Mouse (Mus musculus) embryonic fibroblast, embryonic 13.5 days (primary cell): ENCODE results near the gene Fam219a. TPM values are rescaled to one million over a fixed set of nuclear protein-coding genes. Genes with fewer than 3 reads are reported as not detected.

Experiments
- H3K27ac ChIP-seq: 2 replicates; pipeline ENCODE4 v1.5.1; 2012; ENCODE audit warnings: low read length, control low read depth, inconsistent platforms; ENCODE audit not compliant: insufficient read depth
- H3K4me1 ChIP-seq: 2 replicates; pipeline ENCODE4 v1.6.1; 2011; ENCODE audit warnings: low read length; ENCODE audit not compliant: control insufficient read depth, insufficient read depth
- H3K4me3 ChIP-seq: 2 replicates; pipeline ENCODE4 v1.5.1; 2011; ENCODE audit warnings: mild to moderate bottlenecking, control low read depth, low read length; ENCODE audit not compliant: insufficient read depth
- CTCF ChIP-seq: IDR thresholded peaks from 2 replicates; pipeline ENCODE4 v1.5.1; 2011; ENCODE audit warnings: mild to moderate bottlenecking, control low read depth, low read length, moderate library complexity, borderline replicate concordance; ENCODE audit not compliant: insufficient read depth
- POLR2A ChIP-seq: IDR thresholded peaks from 2 replicates; pipeline ENCODE4 v1.6.1; 2011; ENCODE audit warnings: low read depth, mild to moderate bottlenecking, control low read depth, low read length, moderate library complexity
- polyA plus RNA-seq: library from polyadenylated mRNA; stranded (reverse); fragments of >200 nt; gene quantifications from 2 replicates; pipeline ENCODE4 v1.2.4, GENCODE M21; 2011; ENCODE audit warnings: low read depth; ENCODE audit not compliant: missing spikeins, insufficient read length

The Fam219a gene
- polyA plus RNA-seq, 1 experiment, result 11.4 TPM

DNA sequence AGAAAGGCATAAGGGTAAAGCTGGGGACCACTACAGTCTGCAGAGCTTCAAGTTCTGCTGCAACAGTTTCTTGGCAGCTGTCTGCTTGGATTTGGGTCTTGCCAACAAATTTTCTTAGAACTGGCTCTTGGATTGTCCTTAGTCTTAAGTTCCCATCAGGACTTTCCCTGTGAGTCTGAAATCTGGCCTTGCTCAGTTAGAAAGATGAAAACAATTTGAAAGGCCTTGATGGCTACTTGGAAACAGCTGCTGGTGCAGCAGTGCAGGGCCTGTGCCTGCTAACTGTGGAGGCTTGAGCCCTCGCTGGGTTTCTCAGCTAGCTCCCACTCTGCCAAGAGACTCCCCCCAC lies 89.9 kb downstream of the Fam219a start:
- no peaks in the 10 kb centered on the region for H3K4me1 ChIP-seq
- no peak overlapping the region for H3K4me3 ChIP-seq
- TF ChIP-seq CTCF, result no peak
- no peak for TF ChIP-seq POLR2A
- H3K27ac ChIP-seq, result no peak overlapping the region

DNA sequence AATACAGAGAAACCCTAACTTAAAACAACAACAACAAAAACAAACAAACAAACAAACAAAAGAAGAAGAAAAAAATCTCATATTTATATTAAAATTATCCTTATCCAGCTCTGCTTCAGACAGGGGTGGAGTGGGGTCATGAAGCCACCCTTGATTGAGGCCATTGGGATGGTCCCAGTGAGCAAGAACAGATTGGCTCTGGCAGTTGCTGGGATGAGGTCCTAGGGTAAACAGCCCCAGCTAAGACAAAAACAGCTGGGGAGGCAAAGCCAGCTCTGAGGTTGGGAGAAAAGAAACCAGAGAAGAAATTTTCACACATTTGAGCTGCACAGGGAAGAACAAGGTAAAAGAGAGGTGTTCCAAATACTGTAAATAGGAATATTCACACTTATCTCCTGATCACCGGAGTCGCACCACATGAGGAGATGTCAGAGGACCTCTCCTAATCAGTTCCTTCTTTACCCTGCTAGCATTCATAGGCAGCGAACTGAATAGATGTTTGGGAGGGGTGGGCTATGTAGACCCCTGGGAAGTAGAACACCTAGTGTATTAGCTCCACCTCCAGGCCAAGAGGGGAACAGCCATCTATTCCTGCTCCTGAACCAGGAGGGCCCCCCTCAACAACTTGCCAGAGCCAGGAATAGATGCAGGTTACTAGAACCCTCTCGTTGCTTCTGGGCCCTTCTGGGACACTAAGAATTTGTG lies 90.4 kb downstream of the Fam219a start:
- Histone ChIP-seq H3K27ac (no peak overlapping the region), H3K4me1 (no peaks in the 10 kb centered on the region), H3K4me3 (no peak overlapping the region)
- no peak for TF ChIP-seq CTCF
- no peak for TF ChIP-seq POLR2A

DNA sequence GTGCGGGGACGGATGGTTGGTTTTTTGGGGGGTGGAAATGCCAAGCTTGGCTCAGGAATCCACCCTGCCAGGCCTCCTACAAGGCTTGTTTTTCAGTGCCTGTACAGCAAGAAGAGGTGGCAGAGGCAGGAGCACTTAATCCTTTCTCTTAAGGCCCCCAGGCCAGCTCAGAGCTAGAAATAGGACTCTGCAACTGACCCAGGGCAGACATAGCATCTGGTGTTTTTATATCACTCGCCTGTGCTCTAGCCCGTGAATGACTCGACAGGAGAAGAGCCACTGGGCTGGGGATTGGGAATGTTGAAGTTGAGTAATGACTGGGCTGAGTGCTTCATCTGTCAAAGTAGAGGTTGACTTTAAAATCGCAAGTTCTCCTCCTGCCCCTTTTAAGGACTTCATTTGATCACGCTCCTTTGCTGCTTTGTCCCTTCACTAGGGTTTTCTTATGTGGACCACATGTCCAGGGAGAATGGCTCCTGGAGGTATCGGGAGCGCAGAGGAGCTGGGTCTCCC lies 91.6 kb downstream of the Fam219a start:
- TF ChIP-seq POLR2A (no peak), CTCF (no peak)
- H3K27ac ChIP-seq, result no peak overlapping the region
- no peaks in the 10 kb centered on the region for H3K4me1 ChIP-seq
- H3K4me3 ChIP-seq, result no peak overlapping the region

DNA sequence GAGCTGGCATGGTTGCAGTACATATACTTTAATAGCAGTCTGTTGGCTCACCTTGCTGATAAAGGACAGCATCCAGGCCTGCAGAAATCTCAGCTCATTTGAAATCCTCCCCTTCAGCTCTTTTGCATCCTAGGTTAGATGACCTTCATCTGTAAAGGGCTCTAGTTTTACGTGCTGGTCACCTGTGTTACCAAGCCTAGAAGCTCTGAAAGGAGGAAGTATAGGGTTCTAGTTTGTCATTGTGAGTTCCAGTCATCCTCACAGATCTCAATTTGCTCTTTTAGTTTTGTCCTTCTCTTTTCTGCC lies 98.0 kb downstream of the Fam219a start:
- Histone ChIP-seq H3K27ac (no peak overlapping the region), H3K4me1 (no peaks in the 10 kb centered on the region), H3K4me3 (no peak overlapping the region)
- TF ChIP-seq CTCF, result no peak
- no peak for TF ChIP-seq POLR2A

DNA sequence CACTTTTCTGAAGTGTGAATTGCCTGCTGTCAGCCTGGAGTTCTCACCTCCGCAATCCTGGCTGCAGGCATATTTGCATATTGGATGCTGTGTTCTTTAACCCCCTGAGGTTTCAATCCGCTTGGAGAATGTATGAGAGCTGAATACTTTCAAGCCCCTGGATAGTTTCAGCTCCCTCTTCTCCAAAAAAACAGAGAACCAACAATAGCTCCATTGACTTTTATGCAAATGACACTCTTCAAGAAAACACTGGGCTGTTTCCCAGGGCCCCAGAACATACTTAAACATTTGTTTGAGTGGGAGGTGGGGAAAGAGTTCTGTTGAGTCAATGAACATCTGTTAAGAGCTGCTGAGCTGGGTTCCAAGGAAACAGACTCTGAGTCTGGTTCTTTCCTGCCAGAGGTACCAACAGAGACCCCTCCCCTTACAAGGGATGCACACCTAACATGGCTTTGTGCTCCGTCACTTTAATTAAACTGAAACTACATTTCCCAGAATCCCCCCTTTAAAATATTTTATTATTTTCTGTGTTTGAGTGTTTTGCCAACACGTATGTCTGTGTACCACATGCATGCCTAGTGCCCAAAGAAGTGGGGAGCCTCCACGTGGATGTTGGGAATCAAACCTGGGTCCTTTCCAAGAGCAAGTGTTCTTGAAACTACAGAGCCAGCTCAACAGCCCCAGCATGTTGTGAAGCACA lies 98.5 kb downstream of the Fam219a start:
- no peak for TF ChIP-seq POLR2A
- no peak for TF ChIP-seq CTCF
- H3K4me1 ChIP-seq, result no peaks in the 10 kb centered on the region
- H3K27ac ChIP-seq, result no peak overlapping the region
- H3K4me3 ChIP-seq, result no peak overlapping the region

DNA sequence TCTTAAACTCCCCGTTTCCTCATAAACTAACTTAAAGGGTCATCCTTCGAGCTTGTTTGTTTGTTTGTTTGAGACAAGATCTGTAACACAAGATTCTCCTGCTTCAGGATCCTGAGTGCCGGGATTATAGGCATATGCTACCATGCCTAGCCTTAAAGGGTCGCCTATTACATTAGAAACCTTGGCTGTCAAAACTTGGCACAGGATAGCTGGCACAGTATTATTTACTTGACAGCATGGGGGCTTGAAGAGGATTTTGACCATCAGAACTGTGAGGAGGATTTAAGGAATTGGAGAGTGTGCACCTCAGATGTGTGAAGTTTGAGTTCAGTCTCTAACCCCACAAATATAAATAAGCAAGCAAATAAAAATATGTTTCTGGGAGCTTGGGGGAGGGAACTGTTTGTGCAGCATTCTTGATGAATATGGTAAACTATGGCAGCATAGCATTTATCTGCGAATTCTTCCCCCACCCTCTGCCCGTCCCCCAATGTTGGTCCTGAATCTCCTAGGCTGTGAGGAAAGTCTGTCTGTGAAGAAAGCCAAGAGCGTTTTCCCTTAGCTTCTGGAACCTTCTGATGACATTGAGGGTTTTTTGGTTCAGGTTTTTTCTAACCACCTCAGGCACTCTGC lies 99.2 kb downstream of the Fam219a start:
- no peak overlapping the region for H3K4me3 ChIP-seq
- no peaks in the 10 kb centered on the region for H3K4me1 ChIP-seq
- TF ChIP-seq CTCF, result no peak
- no peak for TF ChIP-seq POLR2A
- H3K27ac ChIP-seq, result no peak overlapping the region

DNA sequence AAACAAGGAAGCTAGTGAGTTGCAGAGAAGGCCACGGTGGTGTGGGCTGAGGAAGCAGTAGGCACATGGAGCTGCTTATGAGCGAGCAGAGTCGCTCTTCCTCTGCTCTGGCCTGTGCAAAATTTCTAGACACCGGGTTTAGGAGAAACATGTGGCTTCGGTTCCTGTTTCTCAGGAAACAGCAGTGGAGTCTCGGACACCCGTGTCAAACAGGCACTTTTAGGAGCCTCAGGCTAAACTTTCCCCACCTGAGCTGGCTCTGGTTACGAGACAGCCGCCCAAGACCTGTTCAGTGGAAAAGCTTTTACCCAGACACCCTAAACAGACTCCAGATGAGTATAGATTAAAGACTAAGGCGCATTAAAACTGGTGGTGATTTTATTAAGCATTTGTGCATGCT lies 100.1 kb downstream of the Fam219a start:
- no peak overlapping the region for H3K27ac ChIP-seq
- TF ChIP-seq CTCF (no peak), POLR2A (no peak)
- no peak overlapping the region for H3K4me3 ChIP-seq
- no peaks in the 10 kb centered on the region for H3K4me1 ChIP-seq

DNA sequence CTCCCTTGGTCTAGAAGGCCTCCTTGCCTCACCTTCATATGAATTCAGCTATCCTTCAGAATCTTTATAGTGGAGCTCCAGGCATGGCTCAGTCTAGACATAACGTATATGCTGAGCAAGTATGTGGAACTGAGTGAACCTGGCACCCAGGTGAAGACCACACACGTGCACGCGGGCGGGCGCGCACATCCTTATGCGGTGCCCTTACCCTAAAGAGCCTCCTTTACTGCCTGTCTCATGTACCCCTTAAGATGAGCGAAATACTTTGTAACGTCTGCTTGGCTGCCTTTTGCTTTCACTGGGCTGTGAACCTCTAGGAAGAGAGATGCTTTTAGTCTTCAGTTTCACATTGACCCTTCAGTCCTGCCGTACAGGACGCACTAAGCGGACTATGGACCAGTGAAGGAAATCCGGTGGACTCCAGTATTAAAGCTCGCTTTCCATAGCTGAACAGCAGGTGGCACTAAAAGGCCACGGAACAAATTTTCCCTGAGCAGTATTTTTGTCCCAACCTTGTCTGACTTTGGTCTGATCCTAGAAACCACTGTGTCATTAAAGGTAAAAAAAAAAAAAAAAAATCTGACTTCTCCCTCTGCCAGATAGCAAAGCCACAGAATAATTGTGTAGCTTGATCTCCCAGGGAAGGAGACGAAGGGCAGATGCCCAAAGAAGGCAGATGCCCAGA lies 100.8 kb downstream of the Fam219a start:
- Histone ChIP-seq H3K4me3 (no peak overlapping the region), H3K4me1 (no peaks in the 10 kb centered on the region), H3K27ac (no peak overlapping the region)
- TF ChIP-seq CTCF, result no peak
- TF ChIP-seq POLR2A, result no peak

Other genes with a start within 250 kb of the Fam219a start
- gene Ubap1, start 220.5 kb downstream of the Fam219a start, polyA plus RNA-seq, result 60.1 and 70.5 TPM in 2 replicates
- gene Kif24, start 104.7 kb downstream of the Fam219a start, polyA plus RNA-seq, result 3.6 and 5.8 TPM in 2 replicates
- gene Nudt2, start 104.4 kb downstream of the Fam219a start, polyA plus RNA-seq, result 28.6 and 40.4 TPM in 2 replicates
- 5.5 and 6.0 TPM in 2 replicates for gene AI464131, start 66.5 kb downstream of the Fam219a start, polyA plus RNA-seq
- gene 1110017D15Rik, start 52.2 kb downstream of the Fam219a start, polyA plus RNA-seq, result not detected in 2 replicates
- not detected in 2 replicates for gene Dnaic1, start 237 bp upstream of the Fam219a start, polyA plus RNA-seq
- gene Enho, start 70.8 kb upstream of the Fam219a start, polyA plus RNA-seq, result 1.4 and 1.7 TPM in 2 replicates
- gene Cntfr, start 127.6 kb upstream of the Fam219a start, polyA plus RNA-seq, result 4.3 and 4.9 TPM in 2 replicates
- 78.5 and 97.4 TPM in 2 replicates for gene Il11ra1, start 130.5 kb upstream of the Fam219a start, polyA plus RNA-seq
- 14.0 and 16.2 TPM in 2 replicates for gene Rpp25l, start 144.0 kb upstream of the Fam219a start, polyA plus RNA-seq
- gene Dctn3, start 153.6 kb upstream of the Fam219a start, polyA plus RNA-seq, result 81.6 and 98.1 TPM in 2 replicates
- not detected in 2 replicates for gene Arid3c, start 161.6 kb upstream of the Fam219a start, polyA plus RNA-seq
- gene Galt, start 185.7 kb upstream of the Fam219a start, polyA plus RNA-seq, result 25.1 and 25.5 TPM in 2 replicates
- 78.6 and 103 TPM in 2 replicates for gene Sigmar1, start 186.6 kb upstream of the Fam219a start, polyA plus RNA-seq
- gene Ccl27a, start 204.7 kb upstream of the Fam219a start, polyA plus RNA-seq, result 12.6 and 13.4 TPM in 2 replicates